Mouse (Mus musculus) spleen, adult 2 months (tissue): ENCODE measurements around the gene Il20ra.

Experiments used
- CTCF ChIP-seq: fragments of 200-500 bp; IDR thresholded peaks from 2 replicates; pipeline ENCODE4 v1.5.1; 2011; ENCODE audit warnings: mild to moderate bottlenecking, inconsistent platforms; ENCODE audit not compliant: insufficient read depth, insufficient read length, insufficient replicate concordance; ENCODE audit errors: extremely low read depth
- POLR2A ChIP-seq: fragments of 200-500 bp; IDR thresholded peaks from 2 replicates; pipeline ENCODE4 v1.6.1; 2011; ENCODE audit warnings: low read depth, low read length, inconsistent platforms

DNA sequence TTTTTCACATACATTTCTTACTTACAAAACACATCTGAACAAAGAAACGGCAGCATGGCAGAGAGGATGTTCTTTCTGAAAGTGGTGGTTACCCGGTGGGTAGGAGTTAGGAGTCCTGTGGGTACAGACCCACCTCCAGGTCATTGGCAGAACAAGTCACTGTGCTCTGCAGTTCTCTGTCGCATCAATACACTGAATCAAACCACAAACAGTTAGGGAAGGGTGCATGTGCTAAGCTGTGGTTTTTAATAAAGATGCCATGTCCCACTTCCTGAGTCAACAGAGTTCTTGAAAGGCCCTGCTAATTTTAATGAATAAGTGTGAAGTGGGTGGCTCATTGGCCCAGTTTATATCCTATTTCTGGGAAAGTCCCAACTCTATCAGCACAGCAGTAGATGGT, 6.3 kb downstream of the Il20ra start:
- TF ChIP-seq CTCF (no peak), POLR2A (no peak)
